Mouse (Mus musculus): ENCODE measurements at regions not wholly inside any gene's neighbourhood (a gene's known extent, or its start where the extent isn't known, plus 50 kb on each side); places are given as distances from the start of the nearest gene placed in this dataset.

GRCm38 (mm10) chr1:120831975-120832374, 229.8 kb downstream of the En1 start:
- Histone ChIP-seq H3K36me3 (ENCODE audit: control insufficient read depth, insufficient read depth, low read length) (no peaks in the 10 kb centered on the region), H3K27me3 (ENCODE audit: control insufficient read depth, insufficient read depth, low read length) (no peaks in the 10 kb centered on the region), H3K27ac (ENCODE audit: low read length) (no peak overlapping the region), H3K4me2 (ENCODE audit: low read depth, low read length) (no peak overlapping the region), H3K9me3 (replicated peaks; ENCODE audit: control insufficient read depth, low read length) (no peaks in the 10 kb centered on the region), H3K4me1 (ENCODE audit: control insufficient read depth, insufficient read depth, low read length) (no peaks in the 10 kb centered on the region), H3K4me3 (replicated peaks; ENCODE audit: low read length) (no peak overlapping the region), H3K9ac (ENCODE audit: low read length) (no peak overlapping the region)
- ATAC-seq (ENCODE audit: insufficient read depth, low FRiP score): no peak
- WGBS: 67% methylated on average over 1 of the region's 1 CpGs

- Histone ChIP-seq H3K9ac (ENCODE audit: low read length) (no peak overlapping the region), H3K4me2 (ENCODE audit: low read depth, low read length) (no peak overlapping the region), H3K36me3 (ENCODE audit: control insufficient read depth, insufficient read depth, low read length) (no peaks in the 10 kb centered on the region), H3K4me3 (replicated peaks; ENCODE audit: low read length) (no peak overlapping the region), H3K27me3 (ENCODE audit: control insufficient read depth, insufficient read depth, low read length) (no peaks in the 10 kb centered on the region), H3K4me1 (ENCODE audit: control insufficient read depth, insufficient read depth, low read length) (no peaks in the 10 kb centered on the region), H3K27ac (ENCODE audit: low read length) (no peak overlapping the region), H3K9me3 (replicated peaks; ENCODE audit: control insufficient read depth, low read length) (no peaks in the 10 kb centered on the region)
- WGBS: 77% methylated on average over 7 of the region's 7 CpGs
- ATAC-seq (ENCODE audit: insufficient read depth, low FRiP score): no peak
These were observed 240.4 kb downstream of the En1 start for GRCm38 (mm10) chr1:120842596-120842995.

GRCm38 (mm10) chr1:120846146-120846545, 243.9 kb downstream of the En1 start:
- no peak for ATAC-seq (ENCODE audit: insufficient read depth, low FRiP score)
- WGBS: 74% methylated on average over 2 of the region's 2 CpGs
- Histone ChIP-seq H3K9ac (ENCODE audit: low read length) (no peak overlapping the region), H3K4me3 (replicated peaks; ENCODE audit: low read length) (no peak overlapping the region), H3K4me2 (ENCODE audit: low read depth, low read length) (no peak overlapping the region), H3K27ac (ENCODE audit: low read length) (no peak overlapping the region), H3K27me3 (ENCODE audit: control insufficient read depth, insufficient read depth, low read length) (no peaks in the 10 kb centered on the region), H3K9me3 (replicated peaks; ENCODE audit: control insufficient read depth, low read length) (no peaks in the 10 kb centered on the region), H3K36me3 (ENCODE audit: control insufficient read depth, insufficient read depth, low read length) (no peaks in the 10 kb centered on the region), H3K4me1 (ENCODE audit: control insufficient read depth, insufficient read depth, low read length) (no peaks in the 10 kb centered on the region)

GRCm38 (mm10) chr1:120851860-120852503, 249.8 kb downstream of the En1 start:
- ATAC-seq (ENCODE audit: insufficient read depth, low FRiP score): no peak
- no peaks in the 10 kb centered on the region for H3K4me1 ChIP-seq (ENCODE audit: control insufficient read depth, insufficient read depth, low read length)
- no peaks in the 10 kb centered on the region for H3K27me3 ChIP-seq (ENCODE audit: control insufficient read depth, insufficient read depth, low read length)
- no peak overlapping the region for H3K9ac ChIP-seq (ENCODE audit: low read length)
- no peak overlapping the region for H3K4me2 ChIP-seq (ENCODE audit: low read depth, low read length)
- WGBS: 58% methylated on average over 6 of the region's 6 CpGs
- H3K36me3 ChIP-seq (ENCODE audit: control insufficient read depth, insufficient read depth, low read length): no peaks in the 10 kb centered on the region
- no peaks in the 10 kb centered on the region for H3K9me3 ChIP-seq (replicated peaks; ENCODE audit: control insufficient read depth, low read length)
- no peak overlapping the region for H3K4me3 ChIP-seq (replicated peaks; ENCODE audit: low read length)
- H3K27ac ChIP-seq (ENCODE audit: low read length): no peak overlapping the region

- no peak overlapping the region for H3K27ac ChIP-seq (ENCODE audit: low read length)
- ATAC-seq (ENCODE audit: insufficient read depth, low FRiP score): no peak
- 46% methylated on average over 5 of the region's 5 CpGs for whole genome bisulfite sequencing
- no peak overlapping the region for H3K4me2 ChIP-seq (ENCODE audit: low read depth, low read length)
- no peak overlapping the region for H3K9ac ChIP-seq (ENCODE audit: low read length)
- H3K36me3 ChIP-seq (ENCODE audit: control insufficient read depth, insufficient read depth, low read length): no peaks in the 10 kb centered on the region
- no peaks in the 10 kb centered on the region for H3K27me3 ChIP-seq (ENCODE audit: control insufficient read depth, insufficient read depth, low read length)
- H3K9me3 ChIP-seq (replicated peaks; ENCODE audit: control insufficient read depth, low read length): no peaks in the 10 kb centered on the region
- no peaks in the 10 kb centered on the region for H3K4me1 ChIP-seq (ENCODE audit: control insufficient read depth, insufficient read depth, low read length)
- no peak overlapping the region for H3K4me3 ChIP-seq (replicated peaks; ENCODE audit: low read length)
These were observed 255.3 kb downstream of the En1 start for GRCm38 (mm10) chr1:120857566-120857965.

- no peaks in the 10 kb centered on the region for H3K4me1 ChIP-seq (ENCODE audit: control insufficient read depth, insufficient read depth, low read length)
- no peaks in the 10 kb centered on the region for H3K27me3 ChIP-seq (ENCODE audit: control insufficient read depth, insufficient read depth, low read length)
- H3K27ac ChIP-seq (ENCODE audit: low read length): no peak overlapping the region
- no peak for ATAC-seq (ENCODE audit: insufficient read depth, low FRiP score)
- no peak overlapping the region for H3K9ac ChIP-seq (ENCODE audit: low read length)
- H3K4me2 ChIP-seq (ENCODE audit: low read depth, low read length): no peak overlapping the region
- no peak overlapping the region for H3K4me3 ChIP-seq (replicated peaks; ENCODE audit: low read length)
- H3K9me3 ChIP-seq (replicated peaks; ENCODE audit: control insufficient read depth, low read length): no peaks in the 10 kb centered on the region
- 40% methylated on average over 5 of the region's 5 CpGs for WGBS
- no peaks in the 10 kb centered on the region for H3K36me3 ChIP-seq (ENCODE audit: control insufficient read depth, insufficient read depth, low read length)
These were observed 257.3 kb downstream of the En1 start for GRCm38 (mm10) chr1:120859546-120859945.

GRCm38 (mm10) chr1:120872554-120872953, 270.3 kb downstream of the En1 start:
- WGBS: 70% methylated on average over 7 of the region's 7 CpGs
- no peak for ATAC-seq (ENCODE audit: insufficient read depth, low FRiP score)
- Histone ChIP-seq H3K36me3 (ENCODE audit: control insufficient read depth, insufficient read depth, low read length) (no peaks in the 10 kb centered on the region), H3K4me1 (ENCODE audit: control insufficient read depth, insufficient read depth, low read length) (no peaks in the 10 kb centered on the region), H3K4me3 (replicated peaks; ENCODE audit: low read length) (no peak overlapping the region), H3K9ac (ENCODE audit: low read length) (no peak overlapping the region), H3K27me3 (ENCODE audit: control insufficient read depth, insufficient read depth, low read length) (no peaks in the 10 kb centered on the region), H3K27ac (ENCODE audit: low read length) (no peak overlapping the region), H3K9me3 (replicated peaks; ENCODE audit: control insufficient read depth, low read length) (no peaks in the 10 kb centered on the region), H3K4me2 (ENCODE audit: low read depth, low read length) (no peak overlapping the region)

GRCm38 (mm10) chr1:120882959-120883549, 280.8 kb downstream of the En1 start:
- WGBS: 83% methylated on average over 10 of the region's 10 CpGs
- Histone ChIP-seq H3K9ac (ENCODE audit: low read length) (no peak overlapping the region), H3K27me3 (ENCODE audit: control insufficient read depth, insufficient read depth, low read length) (no peaks in the 10 kb centered on the region), H3K4me3 (replicated peaks; ENCODE audit: low read length) (no peak overlapping the region), H3K4me1 (ENCODE audit: control insufficient read depth, insufficient read depth, low read length) (no peaks in the 10 kb centered on the region), H3K4me2 (ENCODE audit: low read depth, low read length) (no peak overlapping the region), H3K27ac (ENCODE audit: low read length) (no peak overlapping the region), H3K9me3 (replicated peaks; ENCODE audit: control insufficient read depth, low read length) (no peaks in the 10 kb centered on the region), H3K36me3 (ENCODE audit: control insufficient read depth, insufficient read depth, low read length) (no peaks in the 10 kb centered on the region)
- no peak for ATAC-seq (ENCODE audit: insufficient read depth, low FRiP score)

- no peak overlapping the region for H3K9ac ChIP-seq (ENCODE audit: low read length)
- WGBS: 65% methylated on average over 9 of the region's 9 CpGs
- no peak overlapping the region for H3K27ac ChIP-seq (ENCODE audit: low read length)
- no peak overlapping the region for H3K4me3 ChIP-seq (replicated peaks; ENCODE audit: low read length)
- H3K4me1 ChIP-seq (ENCODE audit: control insufficient read depth, insufficient read depth, low read length): no peaks in the 10 kb centered on the region
- no peaks in the 10 kb centered on the region for H3K27me3 ChIP-seq (ENCODE audit: control insufficient read depth, insufficient read depth, low read length)
- no peak overlapping the region for H3K4me2 ChIP-seq (ENCODE audit: low read depth, low read length)
- H3K9me3 ChIP-seq (replicated peaks; ENCODE audit: control insufficient read depth, low read length): no peaks in the 10 kb centered on the region
- no peaks in the 10 kb centered on the region for H3K36me3 ChIP-seq (ENCODE audit: control insufficient read depth, insufficient read depth, low read length)
- no peak for ATAC-seq (ENCODE audit: insufficient read depth, low FRiP score)
These were observed 281.4 kb downstream of the En1 start for GRCm38 (mm10) chr1:120883632-120884031.
